Mouse (Mus musculus) forebrain, embryonic 16.5 days (tissue): Measurements from ENCODE around the gene Fth1. TPM values are rescaled to one million over a fixed set of nuclear protein-coding genes. Genes with fewer than 3 reads are reported as not detected.

ENCODE experiments used
- ATAC-seq: fragments of 200-750 bp; cut with Nextera tagmentation; 2 replicates; pipeline ENCODE4 v1.8.0; 2017; ENCODE audit warnings: mild to moderate bottlenecking, moderate library complexity
- H3K27ac ChIP-seq: fragments of 300-500 bp; sonication (generic); 2 replicates; pipeline ENCODE4 v1.5.1; 2014; ENCODE audit warnings: low read length, control low read depth
- H3K27me3 ChIP-seq: fragments of 300-500 bp; sonication (generic); replicated peaks from 2 replicates; pipeline ENCODE4 v1.6.1; 2014; ENCODE audit warnings: low read length; ENCODE audit not compliant: control insufficient read depth, insufficient read depth
- H3K36me3 ChIP-seq: fragments of 300-500 bp; sonication (generic); 2 replicates; pipeline ENCODE4 v1.6.1; 2014; ENCODE audit not compliant: control insufficient read depth, insufficient read depth
- H3K4me1 ChIP-seq: fragments of 300-500 bp; sonication (generic); replicated peaks from 2 replicates; pipeline ENCODE4 v1.6.1; 2014; ENCODE audit warnings: low read length; ENCODE audit not compliant: control insufficient read depth, insufficient read depth
- H3K4me2 ChIP-seq: fragments of 300-500 bp; sonication (generic); 2 replicates; pipeline ENCODE4 v1.6.1; 2014; ENCODE audit warnings: mild to moderate bottlenecking, low read length, control low read depth
- H3K4me3 ChIP-seq: fragments of 300-500 bp; sonication (generic); replicated peaks from 2 replicates; pipeline ENCODE4 v1.5.1; 2014; ENCODE audit warnings: mild to moderate bottlenecking, low read length, control low read depth
- H3K9ac ChIP-seq: fragments of 300-500 bp; sonication (generic); replicated peaks from 2 replicates; pipeline ENCODE4 v1.6.1; 2014; ENCODE audit warnings: low read depth, low read length, control low read depth
- H3K9me3 ChIP-seq: fragments of 300-500 bp; sonication (generic); 2 replicates; pipeline ENCODE4 v1.6.1; 2016; ENCODE audit warnings: low read length; ENCODE audit not compliant: control insufficient read depth
- WGBS: fragments of 180-500 bp; shearing (Covaris S2); extraction: QIAGEN DNeasy Blood & Tissue Kit; methylation state at CpG from one replicate; pipeline ENCODE4 v1.1.7; 2014; 5-methylcytosine and 5-hydroxymethylcytosine counted together
- polyA plus RNA-seq: library from polyadenylated mRNA; unstranded; fragments of >200 nt; fragmentation: Nextera tagmentation; extraction: Ambion mirVana; gene quantifications from 2 replicates; pipeline ENCODE4 v1.2.1, GENCODE M21; 2015

The Fth1 gene
- polyA plus RNA-seq, 1 experiment from 2014 or later, result 1,497 TPM

DNA sequence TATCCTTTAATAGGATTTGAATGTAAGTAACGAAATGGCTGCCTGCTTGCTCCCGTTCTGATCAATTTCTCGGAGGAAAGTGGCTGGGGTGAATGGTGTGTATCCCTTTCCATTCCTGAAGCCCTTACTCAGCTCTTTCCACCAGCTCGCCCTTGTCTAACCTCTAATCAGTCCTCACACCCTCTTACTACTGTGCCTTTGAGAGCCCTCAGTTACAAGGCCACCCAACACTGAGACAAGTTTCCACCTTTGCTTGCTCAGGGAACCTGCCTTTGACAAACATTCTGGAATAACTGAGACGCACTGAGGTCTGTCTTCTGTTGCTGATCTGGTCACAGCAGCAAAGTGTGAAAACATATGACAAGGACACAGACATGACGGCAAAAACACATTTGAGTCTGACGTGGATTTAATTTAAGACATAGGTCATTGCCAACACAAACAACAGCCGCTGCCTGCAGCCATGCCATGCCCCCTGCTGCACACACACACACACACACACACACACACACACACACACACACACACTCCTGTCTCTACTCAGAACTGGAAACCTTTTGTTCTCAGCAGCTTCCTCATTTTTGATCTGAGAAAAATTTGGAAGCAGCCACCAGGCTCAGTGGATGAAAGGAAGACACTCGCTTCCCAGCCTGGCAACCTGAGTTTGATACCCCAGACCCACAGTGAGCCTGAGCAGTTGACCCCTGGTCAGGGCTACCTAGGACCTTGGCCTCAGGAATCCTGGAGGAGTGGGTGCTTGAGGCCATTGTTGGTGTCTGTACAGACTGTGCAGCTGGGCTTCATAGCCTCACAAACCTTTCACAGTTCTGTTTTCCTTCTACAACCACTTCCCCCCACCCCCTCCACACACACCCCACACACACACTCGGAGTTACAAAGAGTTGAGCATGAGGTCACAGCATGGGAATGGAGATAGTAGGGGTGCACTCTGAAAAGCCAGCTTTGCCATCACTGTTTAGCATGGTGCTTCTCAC is 37.6 kb upstream of the Fth1 start:
- Histone ChIP-seq H3K4me2 (no peak overlapping the region), H3K4me3 (no peak overlapping the region), H3K9me3 (no peaks in the 10 kb centered on the region), H3K36me3 (no peaks in the 10 kb centered on the region), H3K4me1 (no peaks in the 10 kb centered on the region), H3K9ac (no peak overlapping the region), H3K27me3 (no peaks in the 10 kb centered on the region), H3K27ac (no peak overlapping the region)
- WGBS, result 68% methylated on average over 10 of the region's 10 CpGs
- no peak for ATAC-seq

DNA sequence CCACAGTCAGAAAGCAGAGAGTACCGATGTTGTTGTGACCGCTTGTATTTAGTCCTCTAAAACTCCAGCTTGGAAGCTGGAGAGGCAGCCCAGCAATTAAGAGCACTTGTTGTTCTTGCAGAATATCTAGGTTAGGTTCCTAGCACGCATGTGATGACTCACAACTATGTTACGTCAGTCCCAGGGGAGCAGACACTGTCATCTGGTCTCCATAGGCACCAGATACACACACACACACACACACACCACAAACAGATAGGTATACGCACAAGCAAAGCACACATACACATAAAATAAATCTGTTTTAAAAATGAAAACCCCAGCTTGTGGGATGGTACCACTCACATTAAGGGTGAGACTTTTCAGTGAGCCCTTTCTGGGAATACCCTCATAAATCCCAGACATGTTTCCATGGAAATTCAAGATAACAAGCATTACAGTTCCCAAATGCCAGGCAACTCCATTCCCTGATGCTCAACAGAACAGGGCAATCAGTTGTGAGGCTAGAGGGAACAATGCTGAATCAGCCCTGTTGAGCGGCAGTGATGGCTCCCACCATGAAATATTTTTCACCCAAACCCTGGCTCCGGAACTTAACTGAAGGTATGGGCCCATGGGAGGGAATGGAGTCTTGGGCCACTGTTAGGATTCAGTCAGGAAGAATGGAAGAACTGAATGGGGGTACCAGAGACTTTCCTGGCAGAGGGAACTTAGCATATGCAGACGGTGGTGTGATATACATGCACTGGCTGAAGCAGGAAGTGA is 34.4 kb upstream of the Fth1 start:
- no peaks in the 10 kb centered on the region for H3K36me3 ChIP-seq
- ATAC-seq, result no peak
- no peaks in the 10 kb centered on the region for H3K27me3 ChIP-seq
- no peaks in the 10 kb centered on the region for H3K4me1 ChIP-seq
- no peak overlapping the region for H3K4me3 ChIP-seq
- no peaks in the 10 kb centered on the region; the same call in 1 of the 2 replicates for H3K9me3 ChIP-seq
- H3K27ac ChIP-seq, result no peak overlapping the region
- H3K4me2 ChIP-seq, result no peak overlapping the region
- 89% methylated on average over 8 of the region's 8 CpGs for WGBS
- no peak overlapping the region for H3K9ac ChIP-seq

DNA sequence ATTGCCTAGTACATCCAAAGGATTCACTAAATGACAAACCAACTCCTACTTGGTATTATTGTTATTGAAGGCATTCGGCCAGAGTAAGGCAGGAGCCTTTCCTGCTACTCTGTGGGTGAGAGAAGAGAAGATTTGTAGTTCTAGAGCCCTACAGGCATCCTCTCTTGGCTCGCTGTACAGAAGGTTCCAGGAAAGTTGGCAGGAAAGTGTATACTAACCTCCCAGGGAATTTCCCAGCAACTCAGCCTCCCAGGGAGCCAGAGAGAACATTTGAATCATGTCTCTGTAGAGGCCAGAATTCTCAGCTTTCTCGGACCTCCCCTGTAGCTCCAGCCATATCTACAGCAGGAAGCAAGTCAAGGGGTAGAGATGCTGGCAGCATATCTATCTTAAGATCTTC is 33.4 kb upstream of the Fth1 start:
- no peak overlapping the region for H3K9ac ChIP-seq
- no peak for ATAC-seq
- no peak overlapping the region for H3K4me2 ChIP-seq
- no peaks in the 10 kb centered on the region; the same call in 1 of the 2 replicates for H3K9me3 ChIP-seq
- no peaks in the 10 kb centered on the region for H3K36me3 ChIP-seq
- no peaks in the 10 kb centered on the region for H3K27me3 ChIP-seq
- H3K27ac ChIP-seq, result no peak overlapping the region
- H3K4me1 ChIP-seq, result no peaks in the 10 kb centered on the region
- 75% methylated on average over 3 of the region's 3 CpGs for WGBS
- no peak overlapping the region for H3K4me3 ChIP-seq

DNA sequence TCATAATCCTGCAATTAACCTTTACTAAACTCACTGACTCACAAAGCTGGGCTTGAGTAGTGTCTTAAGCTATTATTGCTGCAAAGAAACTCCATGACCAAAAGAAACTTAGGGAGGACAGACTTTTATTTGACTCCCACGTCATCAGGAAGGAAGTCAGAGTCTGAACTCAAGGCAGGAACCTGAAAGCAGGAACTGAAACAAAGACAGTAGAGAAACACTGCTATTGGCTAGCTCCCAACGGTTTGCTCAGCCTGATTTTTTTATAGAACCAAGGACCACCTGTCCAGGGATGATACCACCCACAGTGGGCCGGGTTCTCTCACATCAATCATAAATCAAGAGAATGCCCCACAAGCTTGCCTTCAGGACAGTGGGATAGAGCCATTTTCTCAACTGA is 28.0 kb upstream of the Fth1 start:
- Histone ChIP-seq H3K9me3 (no peaks in the 10 kb centered on the region; the same call in 1 of the 2 replicates), H3K4me2 (no peak overlapping the region), H3K4me3 (no peak overlapping the region), H3K27ac (no peak overlapping the region), H3K4me1 (peaks cover 4% of the 10 kb centered on the region), H3K27me3 (no peaks in the 10 kb centered on the region), H3K36me3 (no peaks in the 10 kb centered on the region), H3K9ac (no peak overlapping the region)
- no peak for ATAC-seq
- WGBS, result 70% methylated on average over 3 of the region's 3 CpGs

DNA sequence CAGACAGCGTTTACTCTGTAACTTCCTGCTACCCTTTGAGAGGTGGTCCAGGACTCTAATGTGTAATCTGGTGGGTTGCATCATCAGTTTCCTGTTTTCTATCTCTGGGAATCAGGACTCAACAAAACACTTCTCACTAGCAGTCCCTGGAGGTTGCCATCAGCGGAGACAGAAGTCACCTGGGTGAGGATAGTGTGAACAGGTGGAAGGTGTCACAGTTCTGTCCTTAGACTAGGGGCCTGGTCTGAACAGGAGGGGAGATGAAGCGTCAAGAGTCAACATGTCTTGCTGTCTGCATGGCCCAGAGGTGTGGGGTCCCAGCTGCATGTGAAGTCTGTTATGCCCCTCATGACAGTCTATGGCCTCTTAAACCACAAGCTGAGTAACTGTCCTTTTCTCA is 27.5 kb upstream of the Fth1 start:
- H3K9ac ChIP-seq, result no peak overlapping the region
- 94% methylated on average over 3 of the region's 3 CpGs for WGBS
- H3K4me3 ChIP-seq, result no peak overlapping the region
- no peaks in the 10 kb centered on the region for H3K27me3 ChIP-seq
- no peak for ATAC-seq
- peaks cover 4% of the 10 kb centered on the region for H3K4me1 ChIP-seq
- no peak overlapping the region for H3K4me2 ChIP-seq
- H3K27ac ChIP-seq, result no peak overlapping the region
- H3K9me3 ChIP-seq, result no peaks in the 10 kb centered on the region; the same call in 1 of the 2 replicates
- H3K36me3 ChIP-seq, result no peaks in the 10 kb centered on the region

DNA sequence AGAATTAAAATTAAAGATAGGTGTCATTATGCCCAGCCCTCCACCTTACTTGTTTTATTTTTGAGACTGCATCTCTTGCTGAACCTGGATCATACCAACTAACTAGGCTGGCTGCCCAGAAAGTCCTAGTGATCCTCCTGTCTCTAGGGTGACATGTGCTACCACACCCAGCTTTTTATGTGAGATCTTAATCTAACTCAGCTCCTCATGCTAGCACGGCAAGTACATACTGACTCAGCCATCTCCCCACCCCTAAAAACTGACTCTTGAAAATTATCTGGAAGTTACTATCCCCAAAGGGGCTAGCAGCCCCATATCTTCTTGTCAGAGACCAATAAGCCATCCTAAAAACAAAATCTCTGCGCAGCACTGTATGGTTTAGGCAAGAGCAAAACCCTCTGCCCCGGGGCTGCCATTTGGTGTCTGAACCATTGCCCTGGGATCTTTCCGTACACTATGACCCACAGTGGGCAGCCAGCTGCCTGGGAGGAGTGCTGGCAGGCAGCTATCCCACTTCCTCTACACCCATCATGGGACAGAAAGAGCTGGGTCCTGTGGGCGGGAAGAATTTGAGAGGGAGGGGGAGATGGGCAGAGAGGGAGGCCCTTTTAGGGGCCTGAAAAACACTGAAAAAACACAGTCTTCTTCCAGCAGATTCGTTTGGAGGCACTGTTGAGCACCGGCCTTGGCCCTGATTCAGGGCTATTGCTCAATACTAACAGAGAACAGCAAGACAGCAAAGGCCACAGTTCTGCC is 26.2 kb upstream of the Fth1 start:
- peaks cover 4% of the 10 kb centered on the region for H3K4me1 ChIP-seq
- H3K27me3 ChIP-seq, result no peaks in the 10 kb centered on the region
- H3K36me3 ChIP-seq, result no peaks in the 10 kb centered on the region
- H3K9ac ChIP-seq, result no peak overlapping the region
- no peak overlapping the region for H3K4me3 ChIP-seq
- no peaks in the 10 kb centered on the region; the same call in 1 of the 2 replicates for H3K9me3 ChIP-seq
- 37% methylated on average over 7 of the region's 7 CpGs for WGBS
- no peak overlapping the region for H3K27ac ChIP-seq
- no peak overlapping the region for H3K4me2 ChIP-seq
- peak; percentile 65 for ATAC-seq

DNA sequence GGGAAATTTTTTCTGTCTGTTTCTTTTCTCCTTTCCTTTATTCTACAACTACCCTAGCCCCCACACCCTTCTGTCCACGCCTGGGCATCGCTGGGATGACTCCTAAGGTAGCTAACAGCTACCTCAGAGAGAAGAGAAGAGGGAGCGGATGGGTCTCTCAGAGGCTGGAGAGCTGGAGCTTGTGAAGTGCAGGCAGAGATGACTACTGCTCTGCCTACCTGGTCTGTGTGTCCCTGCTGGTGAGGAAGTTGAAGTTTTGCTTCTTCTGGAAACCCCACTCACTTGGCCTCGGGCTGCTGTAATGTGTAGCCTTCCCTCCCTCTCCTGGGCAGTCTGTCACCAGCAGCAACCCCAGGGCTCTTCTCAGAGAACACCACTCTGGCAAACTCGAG is 25.6 kb upstream of the Fth1 start:
- Histone ChIP-seq H3K4me2 (no peak overlapping the region), H3K4me1 (peaks cover 4% of the 10 kb centered on the region), H3K4me3 (no peak overlapping the region), H3K9ac (no peak overlapping the region), H3K36me3 (no peaks in the 10 kb centered on the region), H3K27ac (no peak overlapping the region), H3K27me3 (no peaks in the 10 kb centered on the region), H3K9me3 (no peaks in the 10 kb centered on the region; the same call in 1 of the 2 replicates)
- 48% methylated on average over 5 of the region's 5 CpGs for WGBS
- ATAC-seq, result 0 out of 2 replicates have a peak, but pooled peaks have one; percentile 15

DNA sequence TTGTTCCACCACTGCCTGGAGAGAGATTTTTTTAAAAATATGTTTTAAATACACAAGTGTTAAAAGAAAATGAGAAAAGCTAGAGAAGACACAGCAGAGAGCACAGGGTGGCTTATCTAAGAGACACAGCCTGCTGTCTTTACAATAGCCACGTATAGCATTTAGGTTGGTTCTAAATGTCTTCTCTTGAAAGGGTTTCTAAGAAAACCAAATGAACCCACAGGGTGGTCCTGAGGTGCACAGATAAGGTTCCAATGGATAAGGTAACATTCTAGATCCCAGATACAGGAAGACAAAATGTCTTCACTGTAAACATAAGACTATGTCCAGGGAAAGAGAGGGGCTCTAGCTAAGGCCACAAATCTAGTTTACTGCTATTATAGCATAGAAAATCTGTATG is 25.0 kb upstream of the Fth1 start:
- Histone ChIP-seq H3K9ac (no peak overlapping the region), H3K27ac (no peak overlapping the region), H3K9me3 (no peaks in the 10 kb centered on the region), H3K36me3 (no peaks in the 10 kb centered on the region), H3K4me1 (peaks cover 4% of the 10 kb centered on the region), H3K4me3 (no peak overlapping the region), H3K4me2 (no peak overlapping the region), H3K27me3 (no peaks in the 10 kb centered on the region)
- 82% methylated on average over 1 of the region's 1 CpGs for WGBS
- ATAC-seq, result no peak
